ENCODE assay signal across 19 mouse cellular contexts in genomic region chr1:79802858-79803427, GRCm38 (mm10). TPM values are rescaled to one million over a fixed set of nuclear protein-coding genes. Genes with fewer than 3 reads are reported as not detected.
DNase-seq lines count a peak whose midpoint lies in the region; ATAC-seq lines count a peak whose summit lies in the region.
"Had no signal": no experiment of that assay in that cellular context is flagged by ENCODE, and none has a peak within 500 bp of the region (broad histone marks: within the 10 kb centered on the region; RNA-seq: fewer than 3 reads in every experiment).

No protein-coding gene starts in this region.

- no peak overlapping the region for H3K9ac ChIP-seq in hindbrain, embryonic 14.5 days
- H3K9ac ChIP-seq in neural tube, embryonic 13.5 days = no peak overlapping the region
- H3K9ac ChIP-seq: liver, embryonic 15.5 days had no signal

- no peak overlapping the region for H3K27ac ChIP-seq in hindbrain, embryonic 14.5 days
- H3K27ac ChIP-seq in neural tube, embryonic 13.5 days (replicated peaks) = 0 out of 2 replicates have a peak overlapping the region, but pooled peaks have one; percentile 23
- H3K27ac ChIP-seq: gastrocnemius, adult 2 months; heart, adult 2 months; liver, embryonic 15.5 days had no signal

- no peak overlapping the region for H3K4me2 ChIP-seq in hindbrain, embryonic 14.5 days (replicated peaks)
- no peak overlapping the region for H3K4me2 ChIP-seq in neural tube, embryonic 13.5 days
- H3K4me2 ChIP-seq: liver, embryonic 15.5 days had no signal

- intact Hi-C loops in gastrocnemius, postnatal 14 days (cut with DNase I; ENCODE audit: low total_unique reads) = loop anchor here (2.0 kb wide), 1 partner anchor 54 kb away; no protein-coding TSS in a partner anchor

- H3K4me3 ChIP-seq in megakaryocyte, embryonic 14.5 days (replicated peaks) = peak overlapping the region; percentile 85
- no peak overlapping the region for H3K4me3 ChIP-seq in hindbrain, embryonic 14.5 days (replicated peaks; ENCODE audit: low read length)
- no peak overlapping the region for H3K4me3 ChIP-seq in neural tube, embryonic 13.5 days
- H3K4me3 ChIP-seq: gastrocnemius, adult 2 months; heart, adult 2 months; liver, embryonic 15.5 days had no signal

- no peak for ATAC-seq in megakaryocyte, adult 5-6 weeks (ENCODE audit: poor library complexity, severe bottlenecking)
- ATAC-seq in hindbrain, embryonic 14.5 days (ENCODE audit: low FRiP score) = peak; percentile 70
- ATAC-seq in neural tube, embryonic 13.5 days (ENCODE audit: low read depth) = peak; percentile 85
- ATAC-seq: lung, postnatal 0 days; Patski had no signal

- peaks cover 83% of the 10 kb centered on the region for H3K4me1 ChIP-seq in megakaryocyte, embryonic 14.5 days
- H3K4me1 ChIP-seq in hindbrain, embryonic 14.5 days (replicated peaks; ENCODE audit: control insufficient read depth, insufficient read depth, low read length) = no peaks in the 10 kb centered on the region
- H3K4me1 ChIP-seq in neural tube, embryonic 13.5 days (replicated peaks) = peaks cover 21% of the 10 kb centered on the region
- H3K4me1 ChIP-seq: liver, embryonic 15.5 days had no signal

- peaks cover 6% of the 10 kb centered on the region; the same call in 1 of the 2 replicates for H3K9me3 ChIP-seq in megakaryocyte, embryonic 14.5 days
- no peaks in the 10 kb centered on the region for H3K9me3 ChIP-seq in hindbrain, embryonic 14.5 days (ENCODE audit: control insufficient read depth, low read length)
- H3K9me3 ChIP-seq in neural tube, embryonic 13.5 days = no peaks in the 10 kb centered on the region
- H3K9me3 ChIP-seq: liver, embryonic 15.5 days had no signal

- DNase-seq in embryo, embryonic 11 days = peak; percentile 28
- DNase-seq in hindbrain, embryonic 14.5 days (ENCODE audit: low spot score) = no peak
- no peak for DNase-seq in T-cell, adult 2 months (ENCODE audit: low spot score)
- DNase-seq in gastrocnemius, postnatal 14 days = no peak
- DNase-seq: cerebellum, adult 9-11 months; gastrocnemius, adult 2 months; heart, adult 2 months; kidney, adult 2 months; kidney, postnatal 36 days; layer of hippocampus, adult 9-11 months; retina, postnatal 1 day; right cerebral cortex, postnatal 4 days; thymus, postnatal 36 days had no signal

- no peaks in the 10 kb centered on the region for H3K27me3 ChIP-seq in megakaryocyte, embryonic 14.5 days (replicated peaks)
- no peaks in the 10 kb centered on the region for H3K27me3 ChIP-seq in hindbrain, embryonic 14.5 days (ENCODE audit: control insufficient read depth, insufficient read depth, low read length)
- no peaks in the 10 kb centered on the region for H3K27me3 ChIP-seq in neural tube, embryonic 13.5 days
- H3K27me3 ChIP-seq: liver, embryonic 15.5 days had no signal

- WGBS in hindbrain, embryonic 14.5 days = 59% methylated on average over 11 of the region's 11 CpGs
- WGBS in neural tube, embryonic 13.5 days = 32% methylated on average over 11 of the region's 11 CpGs

- peaks cover 76% of the 10 kb centered on the region for H3K36me3 ChIP-seq in megakaryocyte, embryonic 14.5 days (replicated peaks; ENCODE audit: low read length)
- no peaks in the 10 kb centered on the region; the same call in 1 of the 2 replicates for H3K36me3 ChIP-seq in hindbrain, embryonic 14.5 days (replicated peaks; ENCODE audit: control insufficient read depth, insufficient read depth)
- peaks cover 20% of the 10 kb centered on the region for H3K36me3 ChIP-seq in neural tube, embryonic 13.5 days
- H3K36me3 ChIP-seq: liver, embryonic 15.5 days had no signal

RNA-seq across cellular contexts. Expression of gene Wdfy1, which starts 27.0 kb away (rescaled TPM):
- polyA plus RNA-seq in megakaryocyte, embryonic 14.5 days (2012; ENCODE audit: insufficient read depth, low replicate concordance) = 92.7 and 98.6 TPM in 2 replicates
- 18.4 and 21.0 TPM in 2 replicates for total RNA-seq in megakaryocyte, adult 5-6 weeks (2015)
- total RNA-seq in megakaryocyte, adult 5-6 weeks (2017) = 9.0 and 19.3 TPM in 2 replicates
- 106 and 117 TPM in 2 replicates for polyA plus RNA-seq in hindbrain, embryonic 14.5 days (2014; fragmentation: Nextera tagmentation; extraction: Ambion mirVana)
- 84.7 and 85.7 TPM in 2 replicates for polyA plus RNA-seq in neural tube, embryonic 13.5 days (2015; fragmentation: Nextera tagmentation; extraction: Ambion mirVana)
- 10 to 100 TPM; 10.5 to 13.5 TPM for total RNA-seq in gastrocnemius, postnatal 14 days (2021)

RNA-seq across cellular contexts. Expression of gene Mrpl44, which starts 27.1 kb away (rescaled TPM):
- 23.6 and 32.1 TPM in 2 replicates for polyA plus RNA-seq in megakaryocyte, embryonic 14.5 days (2012; ENCODE audit: insufficient read depth, low replicate concordance)
- total RNA-seq in megakaryocyte, adult 5-6 weeks (2015) = 18.6 and 23.2 TPM in 2 replicates
- 15.4 and 20.3 TPM in 2 replicates for total RNA-seq in megakaryocyte, adult 5-6 weeks (2017)
- 38.9 and 39.2 TPM in 2 replicates for polyA plus RNA-seq in hindbrain, embryonic 14.5 days (2014; fragmentation: Nextera tagmentation; extraction: Ambion mirVana)
- 47.3 and 49.7 TPM in 2 replicates for polyA plus RNA-seq in neural tube, embryonic 13.5 days (2015; fragmentation: Nextera tagmentation; extraction: Ambion mirVana)
- total RNA-seq in gastrocnemius, postnatal 14 days (2021) = 10 to 100 TPM; 35.5 to 36.4 TPM

RNA-seq across cellular contexts. Expression of gene Serpine2, which starts 58.0 kb away (rescaled TPM):
- polyA plus RNA-seq in megakaryocyte, embryonic 14.5 days (2012; ENCODE audit: insufficient read depth, low replicate concordance) = 38.8 and 48.3 TPM in 2 replicates
- total RNA-seq in megakaryocyte, adult 5-6 weeks (2015) = 3.3 and 8.2 TPM in 2 replicates
- total RNA-seq in megakaryocyte, adult 5-6 weeks (2017) = 3.1 and 6.4 TPM in 2 replicates
- 328 and 356 TPM in 2 replicates for polyA plus RNA-seq in hindbrain, embryonic 14.5 days (2014; fragmentation: Nextera tagmentation; extraction: Ambion mirVana)
- polyA plus RNA-seq in neural tube, embryonic 13.5 days (2015; fragmentation: Nextera tagmentation; extraction: Ambion mirVana) = 271 and 304 TPM in 2 replicates
- 10 to 100 TPM; 41.6 to 45.5 TPM for total RNA-seq in gastrocnemius, postnatal 14 days (2021)
